Mouse (Mus musculus): ENCODE measurements around the gene Asic4.
A peak's percentile ranks its signal among the peaks of the same experiment; 100 is the strongest.

- TF ChIP-seq CTCF (IDR thresholded peaks at IDR 0.05; ENCODE audit: control insufficient read depth, insufficient read depth, insufficient replicate concordance, low read depth, low read length): no peak
- peak; percentile 40; the same call in 1 of the 2 replicates for TF ChIP-seq POLR2A (IDR thresholded peaks at IDR 0.05; ENCODE audit: control insufficient read depth, low read depth, low read length)
Measured at GRCm38 (mm10) chr1:75505159-75505955, 55.1 kb downstream of the Asic4 start.
